Mouse (Mus musculus): ENCODE measurements around the gene Reg3d.
"Not testable (repeated sequence)": the region's sequence is repeated elsewhere in the genome, so short reads cannot be mapped to it uniquely, and the experiment has no call there.

The Reg3d gene

DNA sequence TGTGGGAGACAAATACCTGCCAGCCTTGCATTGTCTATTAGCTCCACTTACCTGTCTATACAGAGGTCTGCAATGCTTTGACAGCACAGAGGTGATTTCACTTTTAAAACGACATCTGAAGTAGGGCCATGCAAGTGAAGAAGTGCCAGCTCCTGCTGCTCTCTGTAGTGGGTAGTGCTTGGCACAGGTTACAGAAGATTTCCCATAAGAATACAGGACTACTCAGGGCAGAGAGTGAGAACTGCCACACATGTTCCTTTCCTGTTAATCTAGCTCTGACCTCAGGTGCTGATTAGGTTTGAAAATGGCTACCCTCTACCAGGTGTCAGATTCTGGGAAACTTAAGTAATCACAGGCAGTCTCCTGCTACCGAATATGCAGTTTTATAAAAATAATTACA, at the start of gene Reg3d:
Gene Reg3d, minus strand, starts transcription at position 101 of the 400 bp plus-strand sequence.
- no peak for DNase-seq

DNA sequence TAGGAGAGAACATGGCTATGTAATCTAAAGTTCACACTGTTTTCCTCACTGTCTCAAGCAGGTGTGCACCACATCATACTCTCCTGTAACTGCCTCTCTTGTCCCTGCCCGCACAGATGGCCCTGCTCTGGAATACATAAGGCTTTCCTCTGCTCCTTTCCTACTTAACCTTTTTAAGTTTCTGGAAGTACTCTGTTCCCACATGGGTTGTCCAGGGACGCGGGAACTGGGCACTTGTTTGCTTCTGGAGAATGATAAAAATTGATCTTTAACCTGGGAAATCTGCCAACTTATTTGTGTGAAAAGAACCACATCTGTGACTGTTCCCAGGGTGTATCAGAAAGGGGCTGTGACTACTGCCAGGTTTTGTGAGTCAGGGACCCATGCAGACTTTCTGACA, 46.8 kb upstream of the Reg3d start:
- no peak for DNase-seq

DNA sequence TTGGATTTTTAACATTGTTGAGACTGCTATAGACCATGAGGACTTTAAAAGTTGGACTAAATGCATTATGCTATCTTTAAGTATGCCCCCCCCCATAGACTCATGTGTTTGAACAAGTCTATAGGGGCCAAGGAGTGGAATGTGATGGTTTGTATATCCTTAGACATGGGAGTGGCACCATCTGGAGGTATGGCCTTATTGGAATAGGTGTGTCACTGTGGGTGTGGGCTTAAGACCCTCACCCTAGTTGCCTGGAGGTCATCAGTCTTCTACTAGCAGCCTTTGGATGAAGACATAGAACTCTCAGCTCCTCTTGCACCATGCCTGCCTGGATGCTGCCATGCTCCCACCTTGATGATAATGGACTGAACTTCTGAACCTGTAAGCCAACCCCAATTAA, 43.7 kb upstream of the Reg3d start, which contains the start of gene Reg1:
Gene Reg1, plus strand, starts transcription at position 301 of the 400 bp plus-strand sequence.
- not testable (repeated sequence) for DNase-seq

DNA sequence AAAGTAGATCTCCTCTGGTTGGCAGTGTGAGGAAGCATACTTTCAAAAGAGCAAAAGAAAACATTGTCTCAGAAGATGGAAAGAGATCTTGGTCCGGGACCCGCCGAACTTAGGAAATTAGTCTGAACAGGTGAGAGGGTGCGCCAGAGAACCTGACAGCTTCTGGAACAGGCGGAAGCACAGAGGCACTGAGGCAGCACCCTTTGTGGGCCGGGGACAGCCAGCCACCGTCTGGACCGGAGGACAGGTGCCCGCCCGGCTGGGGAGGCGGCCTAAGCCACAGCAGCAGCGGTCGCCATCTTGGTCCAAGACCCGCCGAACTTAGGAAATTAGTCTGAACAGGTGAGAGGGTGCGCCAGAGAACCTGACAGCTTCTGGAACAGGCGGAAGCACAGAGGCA, 16.7 kb upstream of the Reg3d start, which contains the start of gene Reg2:
Gene Reg2, plus strand, starts transcription at position 301 of the 400 bp plus-strand sequence.
- DNase-seq: not testable (repeated sequence)

DNA sequence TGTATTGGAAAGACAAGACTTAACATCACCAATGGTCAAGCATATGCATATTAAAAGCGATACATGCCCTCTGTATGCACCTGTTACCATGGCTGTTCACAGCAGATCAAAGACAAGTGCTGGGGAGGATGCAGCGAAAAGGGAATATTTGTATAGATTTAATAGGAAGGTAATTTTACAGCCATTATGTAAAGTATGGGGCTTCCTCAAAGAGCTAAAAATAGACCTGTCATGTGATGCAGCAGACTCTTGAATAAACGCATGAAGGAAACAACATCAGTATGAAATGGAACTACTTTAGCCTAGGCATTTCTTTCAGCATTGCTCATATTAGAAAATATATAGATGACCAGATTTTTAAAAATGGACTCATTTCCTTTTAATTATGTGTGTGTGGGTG, 6.9 kb upstream of the Reg3d start:
- no peak for DNase-seq

DNA sequence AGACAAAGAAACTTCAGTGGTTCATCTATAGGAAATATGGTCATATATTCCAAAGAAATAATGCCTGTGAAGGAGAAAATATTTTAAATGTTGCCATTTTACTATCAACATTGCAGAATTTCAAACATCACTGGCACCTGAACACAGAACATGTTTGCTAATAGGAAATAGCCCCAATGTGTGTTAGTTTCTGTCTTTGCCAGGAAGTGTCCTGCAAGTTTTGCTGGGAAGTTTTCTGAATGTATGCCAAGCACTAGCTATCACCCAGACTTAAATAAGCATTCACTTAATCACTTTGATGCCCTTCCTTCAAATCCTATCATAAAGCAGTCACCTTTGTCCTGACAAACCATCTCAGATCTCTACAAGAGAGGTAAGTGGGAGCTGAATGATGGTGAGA, 1.7 kb upstream of the Reg3d start, which contains the start of gene Reg3a:
Gene Reg3a, plus strand, starts transcription at position 301 of the 400 bp plus-strand sequence.
- DNase-seq: no peak

DNA sequence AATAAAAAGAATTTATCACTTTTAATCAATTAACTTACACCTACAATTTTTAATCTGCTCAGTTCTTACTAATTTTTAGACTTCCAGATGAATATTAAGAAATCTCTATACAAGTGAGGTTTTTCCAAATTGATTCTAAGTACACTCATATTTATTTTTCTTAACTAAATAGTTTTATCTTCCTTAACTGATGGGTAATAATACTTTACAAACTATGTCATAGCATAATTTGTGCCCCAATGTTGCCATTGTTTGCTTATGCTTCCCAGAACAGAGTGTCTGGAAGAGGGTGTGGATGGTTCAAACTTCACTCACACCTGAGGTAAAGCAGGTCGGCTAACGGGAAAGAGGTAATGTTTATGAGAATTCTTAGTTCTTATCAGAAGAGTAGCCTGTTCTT, 8.3 kb downstream of the Reg3d start, which contains the start of gene Reg3b:
Gene Reg3b, plus strand, starts transcription at position 301 of the 400 bp plus-strand sequence.
- no peak for DNase-seq

DNA sequence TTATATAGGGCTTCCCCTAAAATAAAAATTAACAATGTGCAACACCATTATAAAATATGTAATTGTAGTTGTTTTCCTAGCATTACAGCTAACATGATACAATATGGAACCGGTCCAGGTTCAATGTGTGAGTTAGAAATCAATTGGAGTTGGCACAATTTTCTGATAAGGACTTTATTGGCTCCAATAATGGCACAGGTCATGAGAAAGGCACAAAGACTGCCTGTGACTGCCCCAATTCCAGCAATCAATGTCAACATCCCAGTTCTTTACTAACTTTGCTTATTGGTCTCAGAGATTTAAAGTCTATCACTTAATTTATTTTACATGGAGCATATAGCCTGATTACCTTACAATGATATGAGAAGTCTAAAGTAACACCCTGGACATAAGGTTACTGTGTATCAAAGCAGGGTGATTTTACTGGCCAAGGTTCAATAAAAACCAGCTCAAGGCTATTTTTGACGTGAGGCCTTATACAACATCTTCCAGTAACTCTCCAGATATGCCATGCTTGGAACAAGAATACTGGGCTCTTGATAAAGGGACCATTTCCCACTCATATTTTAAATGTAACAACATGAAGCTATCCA, 16.6 kb downstream of the Reg3d start:
- no peak for DNase-seq

DNA sequence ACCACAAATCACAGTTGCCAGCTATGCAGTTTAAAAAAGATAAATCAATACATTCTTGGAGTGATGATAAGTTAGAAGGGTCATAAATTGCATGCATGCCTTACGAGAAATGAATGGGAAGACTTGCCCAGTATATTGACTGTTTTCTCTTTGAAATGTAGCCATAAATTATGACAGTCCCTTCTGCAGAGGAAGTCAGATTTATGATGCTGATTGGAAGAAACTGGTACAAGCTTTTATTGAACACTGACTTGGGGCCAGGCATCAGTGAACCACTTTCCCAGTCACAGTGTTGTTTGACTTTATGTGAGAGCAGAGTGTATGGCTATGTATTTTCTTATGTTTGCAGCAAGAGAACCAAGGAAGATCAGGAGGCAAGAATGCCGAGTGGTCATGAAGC, 37.0 kb downstream of the Reg3d start:
- no peak for DNase-seq

DNA sequence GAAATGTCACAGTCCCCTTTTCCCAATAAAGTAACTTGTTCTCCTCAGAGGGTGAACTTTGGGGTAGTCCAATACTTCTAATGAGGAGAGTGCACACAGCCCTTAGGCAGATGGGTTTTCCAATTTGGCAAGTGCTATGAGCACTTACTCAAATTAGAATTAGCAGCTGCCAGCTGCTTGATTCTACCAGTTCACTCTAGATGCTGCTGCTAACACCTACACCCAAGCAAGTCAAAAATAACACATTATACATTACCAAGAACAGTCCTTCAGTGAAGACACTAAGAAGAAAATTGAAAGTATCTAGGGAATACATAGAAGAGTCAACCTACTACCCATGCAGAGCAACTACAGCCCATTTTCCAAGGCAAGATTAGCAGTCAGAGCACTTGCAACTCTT, 38.4 kb downstream of the Reg3d start:
- DNase-seq: no peak

DNA sequence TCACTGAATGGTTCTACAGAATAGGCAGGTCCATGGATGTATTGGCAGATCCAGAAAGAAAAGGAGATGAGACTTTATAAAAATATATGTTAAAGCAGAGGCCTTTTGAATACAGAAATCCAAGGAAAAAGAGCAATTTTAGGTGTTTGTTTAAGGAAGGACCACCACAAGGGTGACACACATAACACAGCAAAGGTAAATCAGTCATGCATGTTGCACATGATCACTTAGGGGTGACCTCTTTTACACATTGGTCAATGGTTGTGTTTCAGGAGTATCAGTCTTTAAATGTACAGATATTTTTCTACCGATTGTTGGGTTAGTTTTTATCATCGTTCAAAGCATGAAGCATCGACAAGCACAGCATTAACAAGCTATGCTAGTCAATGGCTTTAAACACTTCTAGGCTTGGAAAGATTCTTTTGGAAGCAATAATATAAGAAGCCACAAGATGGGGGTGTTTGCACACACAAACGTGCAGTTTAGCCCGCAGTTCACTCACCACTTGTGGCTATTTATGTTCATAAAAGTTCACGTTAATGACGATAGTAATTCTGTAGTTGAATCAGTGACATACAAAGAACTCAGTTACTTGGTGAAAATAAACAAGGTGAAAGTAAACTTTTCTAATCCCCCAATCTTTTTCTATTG, 46.6 kb downstream of the Reg3d start:
- DNase-seq: peak; percentile 48

DNA sequence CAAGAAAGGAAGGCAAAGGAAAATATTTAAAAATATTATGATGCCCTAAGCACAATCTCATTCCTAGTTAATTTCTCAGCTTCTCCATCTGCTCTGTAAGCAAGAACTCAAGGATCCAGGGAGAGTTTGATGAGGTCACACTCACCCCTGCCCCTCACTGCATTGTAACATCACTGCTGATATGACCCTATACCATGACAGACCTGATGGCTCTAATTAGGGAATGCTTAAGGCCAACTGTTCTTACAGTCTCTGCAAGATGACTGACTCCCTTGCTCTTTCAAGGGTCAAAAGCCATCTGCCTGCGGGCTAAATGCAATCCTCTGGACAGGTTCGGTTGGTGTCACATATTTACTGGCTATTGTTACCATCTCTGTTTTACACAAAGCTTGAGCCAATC, 49.5 kb downstream of the Reg3d start:
- DNase-seq: peak; percentile 5

DNA sequence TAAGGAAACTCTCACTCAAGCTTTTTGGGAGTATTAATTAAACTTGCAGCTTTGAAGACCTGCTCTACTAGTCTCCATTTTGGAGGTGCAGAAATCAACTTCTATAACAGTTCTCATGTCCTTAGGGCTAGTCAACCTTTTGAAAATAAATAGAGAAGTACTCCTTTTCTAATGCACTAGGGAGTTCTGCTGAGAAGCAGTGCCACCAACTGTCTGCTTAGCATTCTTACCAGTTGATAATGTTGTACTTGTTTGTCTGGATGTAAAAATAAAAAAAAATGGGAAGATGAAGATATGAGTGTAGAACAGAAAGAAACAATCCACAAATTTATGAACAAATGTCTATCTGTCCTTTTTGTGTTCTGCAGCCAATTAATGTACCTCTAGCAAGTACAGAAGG, 50.9 kb downstream of the Reg3d start:
- DNase-seq: no peak
